Mouse (Mus musculus): Measurements from ENCODE around the gene Sult1d1. TPM values are rescaled to one million over a fixed set of nuclear protein-coding genes. Genes with fewer than 3 reads are reported as not detected.
"Not testable (repeated sequence)": the region's sequence is repeated elsewhere in the genome, so short reads cannot be mapped to it uniquely, and the experiment has no call there.

Sult1d1 gene
- polyA plus RNA-seq, 1 experiment: 34.2 TPM

DNA sequence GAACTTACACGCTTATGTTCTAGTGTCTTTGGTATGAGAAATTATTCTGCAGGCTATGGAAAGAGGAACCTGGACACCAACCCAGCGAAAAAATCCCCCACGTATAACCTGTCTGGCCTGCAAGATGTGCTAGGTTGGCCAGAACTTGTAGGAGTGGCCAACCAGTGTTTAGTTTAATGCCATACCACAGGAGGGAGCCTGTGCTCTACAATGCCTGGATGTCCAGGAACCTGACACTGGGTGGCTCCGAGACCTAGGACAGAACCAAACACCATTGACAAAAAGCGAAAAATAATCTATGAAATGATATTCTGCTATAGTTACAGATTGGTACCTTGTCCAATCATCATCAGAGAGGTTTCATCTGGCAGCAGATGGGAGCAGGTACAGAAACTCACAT, 8.7 kb downstream of the Sult1d1 start:
- peaks cover 7% of the 10 kb centered on the region; the same call in 1 of the 2 replicates for H3K36me3 ChIP-seq (ENCODE audit: control insufficient read depth, insufficient read depth, low read length)
- H3K27ac ChIP-seq (ENCODE audit: insufficient read depth, low read depth, low read length): peak overlapping the region; percentile 41; the same call in 1 of the 2 replicates
- no peaks in the 10 kb centered on the region for H3K27me3 ChIP-seq (replicated peaks; ENCODE audit: control insufficient read depth, insufficient read depth, low read length)
- H3K4me3 ChIP-seq (ENCODE audit: insufficient read depth, low read depth, low read length): no peak overlapping the region
- TF ChIP-seq POLR2A (IDR thresholded peaks at IDR 0.05; ENCODE audit: low read depth, low read length) (no peak), CTCF (conservative IDR thresholded peaks at IDR 0.05; ENCODE audit: insufficient read depth, insufficient read length, low read depth, low read length) (peak; percentile 71)
- peaks cover 8% of the 10 kb centered on the region; the same call in 1 of the 2 replicates for H3K4me1 ChIP-seq (ENCODE audit: control insufficient read depth, insufficient read depth, low read length)
- DNase-seq: peak; percentile 58
- WGBS: 59% methylated on average over 5 of the region's 5 CpGs

DNA sequence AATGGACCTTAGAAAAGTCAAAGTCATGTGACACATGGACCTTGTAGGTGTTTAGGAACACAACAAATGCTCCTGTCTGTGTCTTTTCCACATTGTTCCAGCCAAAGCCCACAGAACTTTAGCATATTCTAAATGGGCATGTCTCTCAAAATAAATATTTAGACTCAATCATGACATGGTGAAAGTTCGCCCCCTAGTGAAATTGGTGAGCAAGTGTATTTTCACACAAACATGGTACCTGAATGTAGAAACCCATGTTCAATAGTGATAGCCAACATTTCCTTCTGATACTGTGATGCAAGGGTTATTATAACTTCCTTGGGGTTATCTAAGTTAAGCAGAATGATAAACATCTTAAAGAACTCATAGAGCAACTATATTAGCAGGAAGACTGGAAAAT, 17.9 kb downstream of the Sult1d1 start:
- H3K27me3 ChIP-seq (replicated peaks; ENCODE audit: control insufficient read depth, insufficient read depth, low read length): no peaks in the 10 kb centered on the region
- no peaks in the 10 kb centered on the region; the same call in 1 of the 2 replicates for H3K4me1 ChIP-seq (ENCODE audit: control insufficient read depth, insufficient read depth, low read length)
- no peak for DNase-seq
- no peaks in the 10 kb centered on the region; the same call in 1 of the 2 replicates for H3K36me3 ChIP-seq (ENCODE audit: control insufficient read depth, insufficient read depth, low read length)
- no peak overlapping the region for H3K4me3 ChIP-seq (ENCODE audit: insufficient read depth, low read depth, low read length)
- no peak overlapping the region for H3K27ac ChIP-seq (ENCODE audit: insufficient read depth, low read depth, low read length)
- TF ChIP-seq POLR2A (IDR thresholded peaks at IDR 0.05; ENCODE audit: low read depth, low read length) (no peak), CTCF (conservative IDR thresholded peaks at IDR 0.05; ENCODE audit: insufficient read depth, insufficient read length, low read depth, low read length) (peak; percentile 19; the same call in 1 of the 2 replicates)
- 39% methylated on average over 1 of the region's 1 CpGs for WGBS

GRCm38 (mm10) chr5:87538111-87538510, 30.7 kb downstream of the Sult1d1 start, which contains the start of gene Sult1b1:
Gene Sult1b1 (minus strand): TSS chr5:87538195.
- H3K4me1 ChIP-seq (ENCODE audit: control insufficient read depth, insufficient read depth, low read length): peaks cover 7% of the 10 kb centered on the region; the same call in 1 of the 2 replicates
- 76% methylated on average over 2 of the region's 2 CpGs for WGBS
- TF ChIP-seq CTCF (conservative IDR thresholded peaks at IDR 0.05; ENCODE audit: insufficient read depth, insufficient read length, low read depth, low read length): no peak
- TF ChIP-seq POLR2A (IDR thresholded peaks at IDR 0.05; ENCODE audit: low read depth, low read length): no peak
- DNase-seq: no peak
- no peaks in the 10 kb centered on the region for H3K36me3 ChIP-seq (ENCODE audit: control insufficient read depth, insufficient read depth, low read length)
- H3K27ac ChIP-seq (ENCODE audit: insufficient read depth, low read depth, low read length): no peak within 1 kb of the TSS
- no peak within 1 kb of the TSS for H3K4me3 ChIP-seq (ENCODE audit: insufficient read depth, low read depth, low read length)
- H3K27me3 ChIP-seq (replicated peaks; ENCODE audit: control insufficient read depth, insufficient read depth, low read length): no peaks in the 10 kb centered on the region

- Histone ChIP-seq H3K27ac (ENCODE audit: insufficient read depth, low read depth, low read length) (peak overlapping the region; percentile 93), H3K4me1 (ENCODE audit: control insufficient read depth, insufficient read depth, low read length) (peaks cover 7% of the 10 kb centered on the region; the same call in 1 of the 2 replicates), H3K36me3 (ENCODE audit: control insufficient read depth, insufficient read depth, low read length) (no peaks in the 10 kb centered on the region), H3K4me3 (ENCODE audit: insufficient read depth, low read depth, low read length) (no peak overlapping the region), H3K27me3 (replicated peaks; ENCODE audit: control insufficient read depth, insufficient read depth, low read length) (no peaks in the 10 kb centered on the region)
- peak; percentile 92 for DNase-seq
- WGBS: 42% methylated on average over 4 of the region's 4 CpGs
- TF ChIP-seq CTCF (conservative IDR thresholded peaks at IDR 0.05; ENCODE audit: insufficient read depth, insufficient read length, low read depth, low read length): no peak
Observed at GRCm38 (mm10) chr5:87535994-87536644, 32.7 kb downstream of the Sult1d1 start.

GRCm38 (mm10) chr5:87532288-87532687, 36.5 kb downstream of the Sult1d1 start:
- H3K4me1 ChIP-seq (ENCODE audit: control insufficient read depth, insufficient read depth, low read length): peaks cover 7% of the 10 kb centered on the region; the same call in 1 of the 2 replicates
- DNase-seq: peak; percentile 84
- H3K27ac ChIP-seq (ENCODE audit: insufficient read depth, low read depth, low read length): peak overlapping the region; percentile 64
- TF ChIP-seq CTCF (conservative IDR thresholded peaks at IDR 0.05; ENCODE audit: insufficient read depth, insufficient read length, low read depth, low read length) (no peak), POLR2A (IDR thresholded peaks at IDR 0.05; ENCODE audit: low read depth, low read length) (no peak)
- no peaks in the 10 kb centered on the region for H3K36me3 ChIP-seq (ENCODE audit: control insufficient read depth, insufficient read depth, low read length)
- 24% methylated on average over 2 of the region's 2 CpGs for WGBS
- H3K4me3 ChIP-seq (ENCODE audit: insufficient read depth, low read depth, low read length): no peak overlapping the region
- H3K27me3 ChIP-seq (replicated peaks; ENCODE audit: control insufficient read depth, insufficient read depth, low read length): no peaks in the 10 kb centered on the region

DNA sequence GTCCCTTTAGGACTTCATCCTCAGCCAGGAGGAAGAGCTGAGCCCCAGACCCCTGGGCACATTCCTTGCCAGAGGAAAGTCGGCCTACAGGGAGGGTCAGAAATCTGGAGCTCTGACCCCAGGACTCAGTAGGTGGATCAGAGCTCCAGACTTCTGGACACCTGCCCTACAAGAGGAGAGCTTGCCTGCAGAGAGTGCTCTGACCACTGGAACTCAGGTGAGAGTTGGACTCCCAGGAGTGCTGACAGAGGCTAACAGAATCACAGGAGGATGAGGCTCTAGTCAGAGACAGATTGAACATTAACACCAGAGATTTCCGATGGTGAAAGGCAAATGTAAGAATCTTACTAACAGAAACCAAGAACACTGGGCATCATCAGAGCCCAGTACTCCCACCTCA, 45.3 kb downstream of the Sult1d1 start:
- not testable (repeated sequence) for H3K4me3 ChIP-seq (ENCODE audit: insufficient read depth, low read depth, low read length); H3K4me1 ChIP-seq (ENCODE audit: control insufficient read depth, insufficient read depth, low read length); H3K36me3 ChIP-seq (ENCODE audit: control insufficient read depth, insufficient read depth, low read length); H3K27me3 ChIP-seq (replicated peaks; ENCODE audit: control insufficient read depth, insufficient read depth, low read length)
- DNase-seq: peak; percentile 66
- WGBS: 53% methylated on average over 2 of the region's 2 CpGs
- H3K27ac ChIP-seq (ENCODE audit: insufficient read depth, low read depth, low read length): peak overlapping the region; percentile 63

DNA sequence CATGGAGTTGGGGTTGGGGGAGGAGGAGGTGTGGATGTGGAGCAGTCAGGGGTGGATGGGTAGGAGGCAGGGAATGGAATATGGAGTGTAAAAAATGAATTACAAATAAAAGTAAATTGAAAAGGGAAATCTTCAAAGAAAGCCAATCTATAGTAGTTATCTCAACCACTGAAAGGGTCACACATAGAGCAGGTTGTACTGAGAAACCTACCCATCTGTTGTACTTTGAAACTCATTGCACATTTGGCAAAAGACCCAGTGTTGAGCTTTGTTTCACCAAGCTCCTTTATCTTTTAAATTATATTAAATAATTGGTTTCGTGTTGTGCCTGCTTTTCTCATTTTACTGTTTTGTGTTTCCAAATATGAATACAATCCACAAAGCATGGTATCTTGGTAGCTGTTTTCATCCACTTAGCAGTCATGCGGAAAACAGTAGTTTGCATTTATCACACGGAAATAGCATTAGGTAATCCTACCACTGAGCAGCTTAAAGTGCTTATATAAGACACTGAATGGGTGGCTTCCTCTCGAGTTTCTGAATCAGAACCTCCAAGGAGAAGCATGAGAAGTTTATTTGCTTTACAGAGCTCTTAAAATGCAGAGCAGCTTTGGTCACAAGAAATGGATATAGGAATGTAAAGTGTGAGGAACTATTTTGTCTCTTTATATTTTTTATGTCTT, 62.9 kb downstream of the Sult1d1 start:
- H3K27me3 ChIP-seq (replicated peaks; ENCODE audit: control insufficient read depth, insufficient read depth, low read length): no peaks in the 10 kb centered on the region
- H3K36me3 ChIP-seq (ENCODE audit: control insufficient read depth, insufficient read depth, low read length): no peaks in the 10 kb centered on the region
- H3K27ac ChIP-seq (ENCODE audit: insufficient read depth, low read depth, low read length): no peak overlapping the region
- 49% methylated on average over 4 of the region's 4 CpGs for WGBS
- no peaks in the 10 kb centered on the region for H3K4me1 ChIP-seq (ENCODE audit: control insufficient read depth, insufficient read depth, low read length)
- no peak for TF ChIP-seq POLR2A (IDR thresholded peaks at IDR 0.05; ENCODE audit: low read depth, low read length)
- no peak for TF ChIP-seq CTCF (conservative IDR thresholded peaks at IDR 0.05; ENCODE audit: insufficient read depth, insufficient read length, low read depth, low read length)
- no peak overlapping the region for H3K4me3 ChIP-seq (ENCODE audit: insufficient read depth, low read depth, low read length)
- DNase-seq: peak; percentile 8

Other genes starting within 250 kb of the Sult1d1 start
- 0.28 and 0.33 TPM in 2 replicates for gene Ugt2a3, start 231.8 kb downstream of the Sult1d1 start, polyA plus RNA-seq (2012; rRNA removed)
- 37.2 and 48.1 TPM in 2 replicates for gene Ugt2b38, start 144.8 kb downstream of the Sult1d1 start, polyA plus RNA-seq (2012; rRNA removed)
- not detected in 2 replicates for gene Ugt2a2, start 86.8 kb downstream of the Sult1d1 start, polyA plus RNA-seq (2012; rRNA removed)
- not detected in 2 replicates for gene Gm43638, start 82.2 kb downstream of the Sult1d1 start, polyA plus RNA-seq (2012; rRNA removed)
- not detected in 2 replicates for gene Ugt2a1, start 78.2 kb downstream of the Sult1d1 start, polyA plus RNA-seq (2012; rRNA removed)
- gene Sult1b1, start 30.8 kb downstream of the Sult1d1 start, polyA plus RNA-seq (2012; rRNA removed): 0.72 and 0.92 TPM in 2 replicates
- gene Sult1e1, start 22.6 kb upstream of the Sult1d1 start, polyA plus RNA-seq (2012; rRNA removed): not detected in 2 replicates
- not detected in 2 replicates for gene Csn1s1, start 97.2 kb upstream of the Sult1d1 start, polyA plus RNA-seq (2012; rRNA removed)
- not detected in 2 replicates for gene Csn2, start 130.6 kb upstream of the Sult1d1 start, polyA plus RNA-seq (2012; rRNA removed)
- gene Csn1s2a, start 205.5 kb upstream of the Sult1d1 start, polyA plus RNA-seq (2012; rRNA removed): not detected in 2 replicates
- not detected in 2 replicates for gene Csn1s2b, start 239.1 kb upstream of the Sult1d1 start, polyA plus RNA-seq (2012; rRNA removed)

Data from kidney, adult 2 months (tissue).